Mouse (Mus musculus) hindbrain, embryonic 14.5 days (tissue): ENCODE results near the gene Gata5. TPM values are rescaled to one million over a fixed set of nuclear protein-coding genes. Genes with fewer than 3 reads are reported as not detected.

ENCODE experiments used
- ATAC-seq: fragments of 200-750 bp; cut with Nextera tagmentation; 2 replicates; pipeline ENCODE4 v1.8.0; 2017; ENCODE audit warnings: moderate number of reproducible peaks, mild to moderate bottlenecking, moderate TSS enrichment, moderate library complexity; ENCODE audit not compliant: low FRiP score
- DNase-seq: peaks from one replicate; pipeline ENCODE4 v3.0.0-alpha.2; 2015; ENCODE audit warnings: low spot score
- H3K27ac ChIP-seq: fragments of 300-500 bp; sonication (generic); 2 replicates; pipeline ENCODE4 v1.5.1; 2014; ENCODE audit warnings: mild to moderate bottlenecking, moderate library complexity
- H3K27me3 ChIP-seq: fragments of 300-500 bp; sonication (generic); 2 replicates; pipeline ENCODE4 v1.6.1; 2014; ENCODE audit warnings: mild to moderate bottlenecking, low read length, mixed read lengths; ENCODE audit not compliant: control insufficient read depth, insufficient read depth
- H3K36me3 ChIP-seq: fragments of 300-500 bp; sonication (generic); replicated peaks from 2 replicates; pipeline ENCODE4 v1.6.1; 2014; ENCODE audit not compliant: control insufficient read depth, insufficient read depth
- H3K4me1 ChIP-seq: fragments of 300-500 bp; sonication (generic); replicated peaks from 2 replicates; pipeline ENCODE4 v1.6.1; 2014; ENCODE audit warnings: antibody characterized with exemption, low read length, mixed read lengths; ENCODE audit not compliant: control insufficient read depth, insufficient read depth
- H3K4me2 ChIP-seq: fragments of 300-500 bp; sonication (generic); replicated peaks from 2 replicates; pipeline ENCODE4 v1.6.1; 2014; ENCODE audit warnings: mild to moderate bottlenecking, moderate library complexity
- H3K4me3 ChIP-seq: fragments of 300-500 bp; sonication (generic); replicated peaks from 2 replicates; pipeline ENCODE4 v1.5.1; 2014; ENCODE audit warnings: mild to moderate bottlenecking, low read length
- H3K9ac ChIP-seq: fragments of 300-500 bp; sonication (generic); 2 replicates; pipeline ENCODE4 v1.6.1; 2014
- H3K9me3 ChIP-seq: fragments of 300-500 bp; sonication (generic); 2 replicates; pipeline ENCODE4 v1.6.1; 2016; ENCODE audit warnings: low read length; ENCODE audit not compliant: control insufficient read depth
- WGBS: fragments of 180-500 bp; shearing (Covaris S2); extraction: QIAGEN DNeasy Blood & Tissue Kit; methylation state at CpG from one replicate; pipeline ENCODE4 v1.1.7; 2014; 5-methylcytosine and 5-hydroxymethylcytosine counted together
- polyA plus RNA-seq: library from polyadenylated mRNA; unstranded; fragments of >200 nt; fragmentation: Nextera tagmentation; extraction: Ambion mirVana; gene quantifications from 2 replicates; pipeline ENCODE4 v1.2.1, GENCODE M21; 2014

Gata5 gene
- polyA plus RNA-seq, 1 experiment from 2014 or later, result 0.05 TPM

GRCm38 (mm10) chr2:180277773-180278320 lies 56.7 kb downstream of the Gata5 start:
- WGBS, result 67% methylated on average over 8 of the region's 8 CpGs
- Histone ChIP-seq H3K4me3 (no peak overlapping the region), H3K4me2 (no peak overlapping the region), H3K4me1 (0 out of 2 replicates have a peak, but pooled peaks cover 4% of the 10 kb centered on the region), H3K27ac (no peak overlapping the region), H3K27me3 (no peaks in the 10 kb centered on the region), H3K9me3 (no peaks in the 10 kb centered on the region), H3K36me3 (no peaks in the 10 kb centered on the region), H3K9ac (no peak overlapping the region)
- DNase-seq, result no peak
- no peak for ATAC-seq

- Histone ChIP-seq H3K9me3 (no peaks in the 10 kb centered on the region), H3K36me3 (no peaks in the 10 kb centered on the region), H3K4me3 (no peak overlapping the region), H3K4me2 (no peak overlapping the region), H3K27me3 (no peaks in the 10 kb centered on the region), H3K9ac (no peak overlapping the region), H3K27ac (no peak overlapping the region), H3K4me1 (peaks cover 13% of the 10 kb centered on the region)
- ATAC-seq (no peak), DNase-seq (no peak)
- WGBS, result 78% methylated on average over 8 of the region's 8 CpGs
Observed at GRCm38 (mm10) chr2:180276851-180277259, 57.6 kb downstream of the Gata5 start.

GRCm38 (mm10) chr2:180276385-180276784 lies 58.1 kb downstream of the Gata5 start:
- Histone ChIP-seq H3K27ac (no peak overlapping the region), H3K9me3 (no peaks in the 10 kb centered on the region), H3K4me3 (no peak overlapping the region), H3K36me3 (0 out of 2 replicates have a peak, but pooled peaks cover 3% of the 10 kb centered on the region), H3K4me1 (peaks cover 17% of the 10 kb centered on the region), H3K27me3 (no peaks in the 10 kb centered on the region), H3K4me2 (no peak overlapping the region), H3K9ac (no peak overlapping the region)
- WGBS, result 54% methylated on average over 4 of the region's 4 CpGs
- no peak for ATAC-seq
- no peak for DNase-seq

- no peak overlapping the region for H3K4me3 ChIP-seq
- no peak overlapping the region for H3K27ac ChIP-seq
- peaks cover 22% of the 10 kb centered on the region for H3K4me1 ChIP-seq
- DNase-seq (peak; percentile 88), ATAC-seq (no peak)
- 0% methylated on average over 8 of the region's 8 CpGs for WGBS
- 0 out of 2 replicates have a peak overlapping the region, but pooled peaks have one; percentile 18 for H3K4me2 ChIP-seq
- no peaks in the 10 kb centered on the region for H3K9me3 ChIP-seq
- 0 out of 2 replicates have a peak, but pooled peaks cover 7% of the 10 kb centered on the region for H3K36me3 ChIP-seq
- no peak overlapping the region for H3K9ac ChIP-seq
- H3K27me3 ChIP-seq, result no peaks in the 10 kb centered on the region
Observed at GRCm38 (mm10) chr2:180275836-180276235, 58.7 kb downstream of the Gata5 start.

Other genes with a start within 250 kb of the Gata5 start
- gene Hrh3, start 230.2 kb downstream of the Gata5 start, polyA plus RNA-seq, result 1.4 and 1.7 TPM in 2 replicates
- 73.1 and 79.2 TPM in 2 replicates for gene Osbpl2, start 215.4 kb downstream of the Gata5 start, polyA plus RNA-seq
- 148 and 149 TPM in 2 replicates for gene Adrm1, start 163.2 kb downstream of the Gata5 start, polyA plus RNA-seq
- 2.6 and 2.9 TPM in 2 replicates for gene Lama5, start 108.8 kb downstream of the Gata5 start, polyA plus RNA-seq
- 372 and 509 TPM in 2 replicates for gene Rps21, start 77.3 kb downstream of the Gata5 start, polyA plus RNA-seq
- 40.6 and 40.9 TPM in 2 replicates for gene Cables2, start 61.2 kb downstream of the Gata5 start, polyA plus RNA-seq
- not detected in 2 replicates for gene Rbbp8nl, start 44.8 kb downstream of the Gata5 start, polyA plus RNA-seq
- gene Slco4a1, start 121.5 kb upstream of the Gata5 start, polyA plus RNA-seq, result 1.4 and 2.2 TPM in 2 replicates
- gene Ntsr1, start 165.3 kb upstream of the Gata5 start, polyA plus RNA-seq, result 2.5 and 3.5 TPM in 2 replicates
- gene Mrgbp, start 246.6 kb upstream of the Gata5 start, polyA plus RNA-seq, result 35.4 and 38.2 TPM in 2 replicates